Mouse (Mus musculus) limb, embryonic 10.5 days (tissue): Measurements from ENCODE around the gene Lrp2bp. TPM values are rescaled to one million over a fixed set of nuclear protein-coding genes. Genes with fewer than 3 reads are reported as not detected.

Experiments
- DNase-seq: peaks from one replicate; pipeline ENCODE4 v3.0.0-alpha.2; 2017; ENCODE audit warnings: low spot score
- H3K27ac ChIP-seq: fragments of 300-500 bp; sonication (generic); 2 replicates; pipeline ENCODE4 v1.5.1; 2016; ENCODE audit warnings: mild to moderate bottlenecking
- H3K27me3 ChIP-seq: fragments of 300-500 bp; sonication (generic); 2 replicates; pipeline ENCODE4 v1.6.1; 2016; ENCODE audit warnings: low read depth, mild to moderate bottlenecking; ENCODE audit not compliant: poor library complexity, severe bottlenecking
- H3K36me3 ChIP-seq: fragments of 300-500 bp; sonication (generic); 2 replicates; pipeline ENCODE4 v1.6.1; 2016; ENCODE audit warnings: mild to moderate bottlenecking, moderate library complexity
- H3K4me1 ChIP-seq: fragments of 300-500 bp; sonication (generic); 2 replicates; pipeline ENCODE4 v1.6.1; 2016
- H3K4me3 ChIP-seq: fragments of 300-500 bp; sonication (generic); 2 replicates; pipeline ENCODE4 v1.5.1; 2016; ENCODE audit warnings: mild to moderate bottlenecking, moderate library complexity
- H3K9me3 ChIP-seq: fragments of 300-500 bp; sonication (generic); replicated peaks from 2 replicates; pipeline ENCODE4 v1.6.1; 2016; ENCODE audit warnings: mild to moderate bottlenecking
- WGBS: fragments of 180-500 bp; shearing (Covaris S2); methylation state at CpG from one replicate; pipeline ENCODE4 v1.1.7; 2016; 5-methylcytosine and 5-hydroxymethylcytosine counted together
- polyA plus RNA-seq: library from polyadenylated mRNA; unstranded; fragments of >200 nt; fragmentation: Nextera tagmentation; extraction: Ambion mirVana; gene quantifications from 2 replicates; pipeline ENCODE4 v1.2.1, GENCODE M21; 2016

Gene Lrp2bp
- polyA plus RNA-seq, 1 experiment from 2014 or later: 0.23 TPM

DNA sequence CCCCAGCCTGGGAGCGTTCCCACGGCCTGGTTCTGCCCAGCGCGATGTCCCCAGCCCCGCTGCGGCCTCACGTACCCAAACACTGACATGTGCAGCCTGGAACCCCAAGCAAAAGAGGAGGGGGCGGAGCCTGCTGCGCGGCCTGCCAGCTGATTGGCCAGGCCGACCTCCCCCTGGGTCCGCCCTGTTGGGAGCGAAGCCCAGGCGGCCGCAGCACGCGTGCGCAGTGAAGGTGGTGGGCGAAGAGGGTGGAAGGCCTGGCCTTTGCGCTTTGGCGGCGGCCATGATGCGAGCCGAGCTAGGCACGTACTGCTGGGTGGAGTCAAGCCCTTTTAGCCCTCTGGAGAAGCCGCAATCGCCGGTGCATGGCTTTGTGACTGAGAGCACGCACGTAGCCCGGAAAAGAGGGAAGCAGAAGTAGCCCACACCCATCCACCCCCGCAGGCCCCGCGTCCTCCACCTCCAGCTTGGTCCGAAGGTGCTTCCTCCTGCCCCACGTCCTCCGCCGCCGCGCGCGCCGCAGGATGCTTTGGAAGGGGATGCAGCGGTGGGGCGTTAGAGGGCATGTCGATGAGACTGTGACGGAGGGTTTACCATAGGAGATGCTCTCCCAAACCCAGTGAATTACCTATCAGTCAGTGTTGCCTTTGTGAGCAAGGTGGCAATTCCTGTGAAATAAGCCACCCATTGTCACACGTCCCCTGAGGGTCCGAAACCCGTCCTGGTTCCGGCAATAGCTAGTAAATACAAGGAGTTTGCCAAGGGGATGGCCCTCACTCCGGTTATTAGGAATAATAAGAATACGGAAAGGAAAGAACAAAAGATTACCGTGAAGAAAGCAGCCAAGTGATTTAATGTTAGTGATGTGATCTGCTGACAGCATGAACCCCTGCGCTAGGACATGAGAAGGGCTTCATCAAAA lies 942 bp downstream of the Lrp2bp start:
- Histone ChIP-seq H3K4me1 (peaks cover 13% of the 10 kb centered on the region), H3K36me3 (peaks cover 25% of the 10 kb centered on the region), H3K27me3 (no peaks in the 10 kb centered on the region), H3K9me3 (no peaks in the 10 kb centered on the region), H3K27ac (peak overlapping the region; percentile 98), H3K4me3 (peak overlapping the region; percentile 65)
- DNase-seq: peak; percentile 99
- 8% methylated on average over 55 of the region's 55 CpGs for WGBS

GRCm38 (mm10) chr8:46005596-46005995 lies 6.5 kb downstream of the Lrp2bp start, which contains the start of gene Ankrd37:
Gene Ankrd37 (minus strand): TSS chr8:46005707.
- H3K9me3 ChIP-seq: no peaks in the 10 kb centered on the region
- WGBS: 79% methylated on average over 4 of the region's 4 CpGs
- no peak within 1 kb of the TSS for H3K27ac ChIP-seq
- DNase-seq: no peak
- no peaks in the 10 kb centered on the region for H3K36me3 ChIP-seq
- no peaks in the 10 kb centered on the region for H3K27me3 ChIP-seq
- no peak within 1 kb of the TSS for H3K4me3 ChIP-seq
- H3K4me1 ChIP-seq: peaks cover 3% of the 10 kb centered on the region

GRCm38 (mm10) chr8:46007050-46007672 lies 8.1 kb downstream of the Lrp2bp start:
- Histone ChIP-seq H3K36me3 (no peaks in the 10 kb centered on the region), H3K9me3 (no peaks in the 10 kb centered on the region), H3K27me3 (no peaks in the 10 kb centered on the region), H3K27ac (no peak overlapping the region), H3K4me1 (peaks cover 13% of the 10 kb centered on the region), H3K4me3 (no peak overlapping the region)
- 48% methylated on average over 3 of the region's 3 CpGs for WGBS
- DNase-seq: no peak

DNA sequence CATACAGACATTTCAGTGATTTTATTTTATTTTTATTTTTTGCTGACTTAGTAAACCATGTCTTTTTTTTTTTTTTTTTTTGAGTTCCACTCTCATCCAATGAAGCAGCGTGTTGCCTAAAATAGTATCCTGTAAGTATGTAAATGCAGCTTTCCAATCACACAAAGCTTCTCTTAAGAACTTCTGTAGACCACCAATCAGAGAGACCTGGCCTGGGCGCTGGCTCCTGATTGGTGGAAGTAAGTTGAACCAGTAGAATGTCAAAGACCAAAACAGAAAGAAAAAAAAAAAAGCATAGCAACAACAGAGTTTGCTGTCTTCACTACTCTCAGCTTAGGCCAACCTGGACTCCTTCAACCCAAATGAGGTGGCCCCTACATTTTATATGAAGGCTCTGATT lies 11.2 kb downstream of the Lrp2bp start:
- H3K4me3 ChIP-seq: peak overlapping the region; percentile 25; the same call in 1 of the 2 replicates
- peaks cover 13% of the 10 kb centered on the region for H3K4me1 ChIP-seq
- no peak for DNase-seq
- H3K36me3 ChIP-seq: no peaks in the 10 kb centered on the region
- no peaks in the 10 kb centered on the region for H3K27me3 ChIP-seq
- WGBS: 54% methylated on average over 2 of the region's 2 CpGs
- no peaks in the 10 kb centered on the region for H3K9me3 ChIP-seq
- peak overlapping the region; percentile 47; the same call in 1 of the 2 replicates for H3K27ac ChIP-seq

- Histone ChIP-seq H3K4me1 (peaks cover 13% of the 10 kb centered on the region), H3K36me3 (no peaks in the 10 kb centered on the region), H3K27me3 (no peaks in the 10 kb centered on the region), H3K9me3 (no peaks in the 10 kb centered on the region), H3K27ac (peak overlapping the region; percentile 47; the same call in 1 of the 2 replicates), H3K4me3 (peak overlapping the region; percentile 25; the same call in 1 of the 2 replicates)
- WGBS: 17% methylated on average over 17 of the region's 17 CpGs
- DNase-seq: peak; percentile 51
Observed at GRCm38 (mm10) chr8:46010746-46011680, 11.9 kb downstream of the Lrp2bp start.

DNA sequence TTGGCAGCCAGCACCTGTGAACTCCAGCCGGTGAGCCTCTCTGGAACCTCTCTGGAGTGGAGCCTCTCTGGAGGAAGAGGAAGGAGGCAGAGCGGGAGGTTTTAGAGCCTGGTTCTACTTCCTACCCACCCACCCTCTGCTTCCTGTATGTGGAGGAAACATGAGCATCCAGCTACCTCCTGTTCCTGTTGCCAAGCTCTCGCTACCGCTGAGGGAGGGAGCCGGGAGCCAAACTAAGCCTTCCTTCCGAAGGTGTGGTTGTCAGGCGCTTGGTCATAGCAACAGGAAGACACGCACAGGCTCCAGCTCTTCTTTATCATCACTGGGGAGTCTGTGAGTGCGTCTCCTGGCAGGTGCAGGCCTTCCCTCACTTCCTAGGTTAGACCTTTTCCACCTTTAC lies 23.1 kb downstream of the Lrp2bp start:
- Histone ChIP-seq H3K4me3 (no peak overlapping the region), H3K27me3 (no peaks in the 10 kb centered on the region), H3K4me1 (no peaks in the 10 kb centered on the region), H3K27ac (no peak overlapping the region), H3K9me3 (no peaks in the 10 kb centered on the region), H3K36me3 (no peaks in the 10 kb centered on the region)
- no peak for DNase-seq
- WGBS: 90% methylated on average over 9 of the region's 9 CpGs

GRCm38 (mm10) chr8:46022758-46023157 lies 23.7 kb downstream of the Lrp2bp start:
- 93% methylated on average over 9 of the region's 9 CpGs for whole genome bisulfite sequencing
- Histone ChIP-seq H3K4me1 (no peaks in the 10 kb centered on the region), H3K36me3 (no peaks in the 10 kb centered on the region), H3K27ac (no peak overlapping the region), H3K4me3 (no peak overlapping the region), H3K27me3 (no peaks in the 10 kb centered on the region), H3K9me3 (no peaks in the 10 kb centered on the region)
- no peak for DNase-seq

DNA sequence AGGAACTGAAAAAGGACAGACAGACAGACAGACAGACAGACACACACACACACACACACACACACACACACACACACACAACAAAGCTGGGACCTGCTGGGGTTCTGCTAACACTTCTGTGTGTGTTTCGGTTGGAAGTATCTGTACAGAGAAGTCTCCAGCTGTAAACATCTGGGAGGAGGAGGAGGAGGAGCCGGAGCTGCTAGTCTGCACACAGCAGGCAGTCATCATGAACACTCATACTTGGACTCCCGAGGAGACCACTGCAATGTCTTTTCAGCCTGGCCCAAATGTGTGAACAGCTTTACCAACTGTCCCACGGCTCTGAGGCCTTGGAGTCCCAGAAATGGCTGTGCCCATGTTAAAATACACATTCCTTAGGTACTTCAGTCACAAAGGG lies 25.3 kb downstream of the Lrp2bp start:
- H3K4me1 ChIP-seq: no peaks in the 10 kb centered on the region
- no peak for DNase-seq
- WGBS: 65% methylated on average over 4 of the region's 4 CpGs

DNA sequence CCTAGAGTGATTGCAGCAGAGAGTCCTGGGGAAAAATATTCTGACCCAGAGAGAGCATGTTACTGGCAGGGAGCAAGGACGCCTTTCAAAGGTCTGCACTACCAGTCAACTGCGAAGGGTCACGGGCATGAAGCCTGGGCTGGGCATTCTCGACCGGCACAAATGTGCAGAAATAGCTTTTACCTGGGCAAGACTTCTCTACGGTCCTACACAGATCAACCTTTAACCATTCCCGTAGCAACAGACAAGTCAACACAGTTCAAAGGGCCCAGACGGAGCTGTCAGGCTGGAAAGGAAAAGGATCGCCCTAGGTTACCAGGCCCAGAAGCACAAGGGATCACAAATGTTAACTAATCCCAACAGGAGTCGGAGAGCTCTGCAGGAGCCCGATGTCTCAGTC lies 37.1 kb downstream of the Lrp2bp start:
- Histone ChIP-seq H3K36me3 (no peaks in the 10 kb centered on the region), H3K4me1 (no peaks in the 10 kb centered on the region), H3K9me3 (no peaks in the 10 kb centered on the region), H3K27ac (no peak overlapping the region), H3K4me3 (no peak overlapping the region), H3K27me3 (no peaks in the 10 kb centered on the region)
- DNase-seq: no peak
- 77% methylated on average over 11 of the region's 11 CpGs for WGBS

More for the DNA sequence above, 25.3 kb downstream of the Lrp2bp start:
- H3K27ac ChIP-seq: no peak overlapping the region
- H3K27me3 ChIP-seq: no peaks in the 10 kb centered on the region
- no peaks in the 10 kb centered on the region for H3K36me3 ChIP-seq
- no peaks in the 10 kb centered on the region for H3K9me3 ChIP-seq
- H3K4me3 ChIP-seq: no peak overlapping the region

DNA sequence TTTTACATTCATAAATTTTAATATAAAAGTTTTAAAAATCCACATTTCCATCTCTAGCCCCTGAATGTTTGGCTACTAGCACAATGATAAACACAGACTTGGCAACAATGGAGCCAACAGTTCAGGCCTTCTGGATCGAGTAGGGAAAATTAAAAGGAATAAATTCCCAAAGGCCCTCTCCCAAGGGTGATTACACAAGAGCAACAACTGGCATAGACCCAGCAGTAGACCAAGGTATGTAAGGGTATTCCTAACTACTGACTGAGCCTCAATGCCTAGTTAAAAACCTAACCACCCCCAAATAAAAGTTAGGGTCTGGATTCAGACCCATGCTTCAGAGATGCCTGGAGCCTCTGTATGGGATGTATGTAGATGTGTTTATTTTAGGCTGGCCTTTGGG lies 40.6 kb downstream of the Lrp2bp start:
- no peaks in the 10 kb centered on the region for H3K36me3 ChIP-seq
- WGBS: 89% methylated on average over 1 of the region's 1 CpGs
- H3K4me3 ChIP-seq: no peak overlapping the region
- no peaks in the 10 kb centered on the region for H3K9me3 ChIP-seq
- 0 out of 2 replicates have a peak overlapping the region, but pooled peaks have one; percentile 3 for H3K27ac ChIP-seq
- no peaks in the 10 kb centered on the region for H3K4me1 ChIP-seq
- H3K27me3 ChIP-seq: no peaks in the 10 kb centered on the region
- DNase-seq: no peak

DNA sequence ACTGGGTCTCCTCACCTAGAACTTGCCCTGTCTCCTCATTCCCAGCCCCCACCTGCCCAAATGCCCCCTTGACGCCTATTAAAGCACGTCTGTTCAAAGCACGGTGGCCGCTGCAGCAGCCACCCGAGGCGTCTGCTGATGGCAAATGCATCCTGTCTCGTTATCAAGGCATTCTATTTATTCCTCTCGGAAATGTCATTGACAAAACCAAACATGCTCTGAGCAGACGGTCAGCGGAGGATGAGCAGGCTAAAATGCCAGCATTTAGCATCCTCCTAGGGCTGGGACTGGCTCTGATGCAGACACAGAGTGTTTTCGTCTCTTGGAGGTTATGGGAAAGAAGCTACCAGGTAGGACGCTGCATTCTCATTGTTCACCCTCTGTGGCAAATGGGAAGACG lies 41.2 kb downstream of the Lrp2bp start:
- WGBS: 64% methylated on average over 13 of the region's 13 CpGs
- Histone ChIP-seq H3K4me3 (no peak overlapping the region), H3K36me3 (no peaks in the 10 kb centered on the region), H3K27ac (0 out of 2 replicates have a peak overlapping the region, but pooled peaks have one; percentile 3), H3K4me1 (no peaks in the 10 kb centered on the region), H3K27me3 (no peaks in the 10 kb centered on the region), H3K9me3 (no peaks in the 10 kb centered on the region)
- DNase-seq: no peak

DNA sequence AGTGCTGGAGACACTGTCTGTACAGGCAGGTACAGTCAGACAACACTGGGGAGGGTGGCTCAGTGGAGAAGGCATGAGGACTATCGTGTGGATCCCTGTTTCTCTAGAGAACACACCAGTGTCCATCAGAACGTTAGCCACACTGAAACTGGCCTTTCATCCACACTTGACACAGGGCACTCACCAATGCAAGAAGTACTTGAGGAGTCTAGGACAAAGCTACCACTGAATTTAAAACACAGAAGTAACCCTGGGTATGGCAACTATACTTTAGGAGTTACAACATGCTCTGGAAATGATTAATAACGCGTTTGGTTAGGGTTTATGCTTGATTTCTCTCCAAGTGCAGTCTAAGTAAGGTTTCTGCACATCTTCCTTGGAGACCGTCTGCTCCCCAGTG lies 73.7 kb downstream of the Lrp2bp start:
- H3K27me3 ChIP-seq: no peaks in the 10 kb centered on the region
- H3K4me3 ChIP-seq: no peak overlapping the region
- no peak for DNase-seq
- H3K4me1 ChIP-seq: no peaks in the 10 kb centered on the region
- WGBS: 88% methylated on average over 5 of the region's 5 CpGs
- H3K27ac ChIP-seq: no peak overlapping the region
- no peaks in the 10 kb centered on the region for H3K9me3 ChIP-seq
- H3K36me3 ChIP-seq: no peaks in the 10 kb centered on the region
